Mouse (Mus musculus): ENCODE results near the gene Pgbd5. TPM values are rescaled to one million over a fixed set of nuclear protein-coding genes. Genes with fewer than 3 reads are reported as not detected.
"Not testable (repeated sequence)": the region's sequence is repeated elsewhere in the genome, so short reads cannot be mapped to it uniquely, and the experiment has no call there.

Pgbd5 gene
- total RNA-seq, 2 experiments from 2014 or later: 0.15 to 0.50 TPM

DNA sequence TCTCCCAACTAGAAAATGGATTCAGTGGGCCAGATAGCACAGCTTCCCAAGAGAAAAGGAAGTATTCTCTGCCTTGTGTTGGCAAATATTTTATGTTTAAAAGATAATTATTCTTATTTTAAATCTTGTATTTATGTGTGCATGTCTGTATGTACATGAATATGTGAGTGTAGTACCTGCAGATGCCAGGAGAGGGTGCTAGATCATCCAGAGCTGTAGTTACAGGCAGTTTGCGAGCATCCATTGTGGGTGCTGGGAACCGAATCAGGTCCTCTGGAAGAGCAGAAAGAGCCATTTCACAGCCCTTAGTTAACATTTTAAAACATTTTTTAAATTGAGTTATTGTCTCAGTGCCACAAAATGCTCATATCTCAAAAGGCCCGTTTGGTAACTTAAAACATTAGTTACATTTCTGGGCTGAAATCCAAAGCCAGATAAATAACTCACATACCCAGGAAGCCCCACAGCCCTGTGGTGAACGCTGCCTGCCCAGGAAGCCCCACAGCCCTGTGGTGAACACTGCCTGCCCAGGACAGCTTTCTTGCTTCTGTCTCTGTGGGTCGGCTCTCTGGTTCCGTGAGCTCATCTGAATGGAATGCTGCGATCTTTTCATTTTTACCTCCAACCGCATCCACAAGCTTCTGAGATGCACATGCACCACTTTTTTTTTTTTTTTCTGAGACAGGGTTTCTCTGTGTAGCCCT, 10.9 kb upstream of the Pgbd5 start:
- peak; percentile 40 for TF ChIP-seq CTCF (IDR thresholded peaks at IDR 0.05)
- intact Hi-C loops (cut with DNase I): no loop called here
- DNase-seq: no peak

DNA sequence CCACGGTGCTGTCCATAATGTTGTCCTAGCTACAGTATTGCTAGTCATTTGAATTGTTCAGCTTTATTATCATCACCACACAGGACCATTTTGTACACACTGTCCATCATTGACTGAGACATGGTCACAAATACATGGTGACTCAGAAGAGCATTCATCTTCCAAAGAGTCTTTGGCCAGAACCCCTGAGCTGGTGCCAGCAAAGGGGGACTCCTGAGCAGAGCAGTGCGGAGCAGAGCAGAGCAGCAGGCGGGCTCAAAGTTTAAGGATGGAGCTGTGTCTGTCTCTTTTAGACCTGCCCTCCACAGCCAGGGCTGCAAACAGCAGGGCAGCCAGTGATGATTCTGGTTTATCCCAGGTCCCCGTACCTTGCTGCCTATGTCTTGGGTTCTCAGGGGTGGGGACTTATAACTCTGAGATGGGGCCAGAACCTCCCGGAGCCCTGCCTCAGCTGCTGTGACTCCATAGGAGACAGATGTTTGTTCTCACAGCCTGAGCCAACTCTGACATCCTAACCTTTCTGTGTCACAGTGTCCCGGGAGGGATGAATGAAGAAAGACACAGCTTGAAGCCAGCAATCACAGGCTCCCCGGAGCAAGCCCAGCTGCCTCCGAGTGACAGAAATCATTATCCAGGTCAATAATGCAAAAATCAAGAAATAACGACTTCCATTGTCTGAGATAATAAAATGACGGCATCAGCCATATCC, 9.7 kb upstream of the Pgbd5 start:
- intact Hi-C loops (cut with DNase I): no loop called here
- DNase-seq: no peak
- Histone ChIP-seq H3K27ac (no peak overlapping the region), H3K4me3 (no peak overlapping the region)
- no peak for TF ChIP-seq CTCF (IDR thresholded peaks at IDR 0.05)

More for the DNA sequence above, 10.9 kb upstream of the Pgbd5 start:
- Histone ChIP-seq H3K4me3 (no peak overlapping the region), H3K27ac (no peak overlapping the region)

DNA sequence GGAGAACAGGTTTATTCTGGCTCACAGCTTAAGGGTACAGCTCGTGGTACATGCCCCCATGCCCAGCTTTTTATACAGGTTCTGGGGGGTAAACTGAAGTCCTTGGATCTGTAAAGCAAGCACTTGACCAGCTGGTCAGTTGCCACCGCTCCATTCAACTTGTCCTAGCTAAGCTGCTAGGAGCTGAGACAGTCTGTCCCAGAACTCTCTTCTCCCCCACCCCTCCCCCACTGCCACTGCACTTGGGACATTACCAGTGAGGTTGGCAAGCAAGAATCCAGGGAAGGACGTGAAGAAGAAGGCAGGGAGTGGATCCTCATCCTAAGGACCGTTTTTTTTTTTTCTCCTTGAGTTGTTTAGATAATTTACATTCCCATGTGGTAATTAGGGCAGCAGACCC, 2.7 kb downstream of the Pgbd5 start:
- intact Hi-C loops (cut with DNase I): no loop called here
- no peak overlapping the region for H3K4me3 ChIP-seq
- no peak for TF ChIP-seq CTCF (IDR thresholded peaks at IDR 0.05)
- DNase-seq: no peak
- H3K27ac ChIP-seq: no peak overlapping the region

DNA sequence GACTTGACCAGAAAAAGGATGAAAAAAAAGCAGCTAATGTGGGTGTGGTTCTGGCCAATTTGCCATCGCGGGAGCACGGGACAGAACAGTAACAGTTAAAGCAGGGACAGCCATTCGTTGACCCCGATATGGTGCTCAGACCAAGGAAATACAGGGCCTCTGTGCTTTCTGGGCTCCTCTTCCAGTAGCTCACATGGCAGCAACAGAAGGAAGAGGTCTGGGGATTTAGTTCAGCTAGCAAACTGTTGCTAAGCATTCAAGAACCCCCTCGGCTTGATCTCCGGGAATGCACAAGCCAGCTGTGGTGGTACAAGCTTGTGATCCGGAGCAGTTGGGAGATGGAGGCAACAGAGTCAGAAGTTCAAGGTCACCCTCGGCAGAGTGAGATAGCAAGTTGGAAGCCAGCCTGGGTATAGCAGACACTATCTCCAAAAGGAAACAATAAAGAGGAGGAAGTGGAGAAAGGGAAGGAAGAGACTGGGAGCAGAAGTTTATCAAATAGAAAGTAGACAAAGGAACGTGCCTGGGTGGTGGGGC, 3.7 kb downstream of the Pgbd5 start:
- intact Hi-C loops (cut with DNase I): no loop called here
- Histone ChIP-seq H3K4me3 (no peak overlapping the region), H3K27ac (no peak overlapping the region)
- DNase-seq: no peak
- TF ChIP-seq CTCF (IDR thresholded peaks at IDR 0.05): no peak

DNA sequence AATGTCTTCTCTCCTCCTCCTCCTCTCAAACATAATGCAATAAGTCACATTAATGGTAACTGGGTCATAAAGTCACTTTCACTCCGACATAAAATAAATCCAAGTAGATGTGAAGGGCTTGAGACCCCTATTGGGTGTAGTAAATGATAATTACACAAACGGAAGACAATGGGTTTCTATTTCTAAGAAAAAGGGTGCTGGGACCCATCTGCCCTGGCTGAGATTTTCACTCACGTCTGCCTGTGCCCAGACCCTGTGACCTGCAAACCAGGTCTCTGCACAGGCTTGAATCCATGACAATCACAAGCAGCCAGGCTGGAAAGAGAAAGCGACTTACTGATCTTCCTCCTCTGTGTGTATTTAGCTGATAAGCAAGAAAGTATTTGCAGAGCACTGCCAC, 4.3 kb downstream of the Pgbd5 start:
- H3K4me3 ChIP-seq: no peak overlapping the region
- no peak overlapping the region for H3K27ac ChIP-seq
- TF ChIP-seq CTCF (IDR thresholded peaks at IDR 0.05): no peak
- DNase-seq: no peak
- intact Hi-C loops (cut with DNase I): no loop called here

DNA sequence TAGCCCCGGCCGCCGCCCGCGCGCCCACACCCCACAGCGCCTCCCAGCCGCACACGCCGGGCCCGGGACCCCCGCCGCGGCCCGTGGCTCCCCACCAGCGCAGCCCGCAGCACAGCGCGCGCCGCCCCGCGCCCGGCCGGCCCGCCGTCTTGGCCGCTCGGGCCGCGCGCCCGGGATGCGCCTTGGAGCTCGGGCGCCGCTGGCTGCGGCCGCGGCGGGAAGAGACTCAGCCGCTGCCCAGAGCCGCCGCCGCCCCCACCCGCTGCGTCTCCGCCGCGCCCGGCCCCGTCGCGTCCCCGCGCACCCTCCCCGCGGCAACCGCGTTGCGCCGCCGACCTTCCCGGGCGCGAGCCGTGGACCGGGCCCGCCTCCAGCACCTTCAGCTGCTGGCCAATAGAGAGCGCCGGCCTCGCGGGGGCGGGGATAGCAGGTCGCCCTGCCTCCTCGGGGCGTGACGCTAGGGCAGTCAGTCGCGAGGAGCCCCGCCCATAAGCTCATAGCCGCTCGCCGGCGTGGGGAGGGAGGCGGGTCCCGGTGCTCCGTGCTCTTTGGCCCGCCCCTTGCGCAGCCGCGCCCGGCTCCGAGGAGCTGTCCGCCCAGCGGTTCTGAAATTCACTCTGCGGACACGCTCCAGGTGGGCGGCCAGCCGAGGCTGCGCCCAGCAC, 5.2 kb downstream of the Pgbd5 start:
- TF ChIP-seq CTCF (IDR thresholded peaks at IDR 0.05): no peak
- intact Hi-C loops (cut with DNase I): no loop called here
- DNase-seq: peak; percentile 98
- Histone ChIP-seq H3K27ac (no peak overlapping the region), H3K4me3 (peak overlapping the region; percentile 72)

DNA sequence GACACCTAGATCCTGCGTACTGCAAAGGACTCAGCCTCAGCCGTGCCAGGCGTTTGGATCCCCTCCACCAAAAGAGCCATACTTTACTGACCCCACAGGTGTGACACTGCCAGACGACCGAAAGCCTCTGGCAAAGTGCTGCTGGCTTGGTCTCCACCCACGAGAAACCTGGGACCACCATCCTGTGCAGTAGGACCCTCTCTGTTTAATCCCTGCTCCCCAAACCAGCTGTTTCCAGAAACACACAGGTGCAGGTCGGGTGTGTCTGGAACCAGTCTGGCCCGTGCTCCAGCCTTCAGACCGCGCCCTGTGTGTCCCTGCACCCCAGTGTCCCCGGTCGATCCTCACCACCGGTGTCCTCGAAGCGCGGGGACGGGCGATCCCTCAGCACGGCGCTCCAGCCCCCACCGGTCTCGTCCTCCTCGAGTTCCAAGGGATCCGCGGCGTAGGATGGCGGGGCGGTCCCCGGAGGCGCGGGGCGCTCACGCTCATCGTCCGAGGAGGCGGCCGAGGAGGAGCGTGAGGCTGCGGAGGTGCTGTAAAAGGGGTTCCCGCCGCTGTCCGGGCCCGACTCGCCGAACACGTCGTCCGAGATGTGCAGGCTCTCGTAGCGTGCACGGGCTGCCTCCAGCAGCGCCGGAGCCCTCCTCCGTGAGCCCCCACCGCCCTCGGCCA, 5.9 kb downstream of the Pgbd5 start:
- intact Hi-C loops (cut with DNase I): no loop called here
- Histone ChIP-seq H3K4me3 (peak overlapping the region; percentile 72), H3K27ac (no peak overlapping the region)
- DNase-seq: peak; percentile 22
- TF ChIP-seq CTCF (IDR thresholded peaks at IDR 0.05): no peak

DNA sequence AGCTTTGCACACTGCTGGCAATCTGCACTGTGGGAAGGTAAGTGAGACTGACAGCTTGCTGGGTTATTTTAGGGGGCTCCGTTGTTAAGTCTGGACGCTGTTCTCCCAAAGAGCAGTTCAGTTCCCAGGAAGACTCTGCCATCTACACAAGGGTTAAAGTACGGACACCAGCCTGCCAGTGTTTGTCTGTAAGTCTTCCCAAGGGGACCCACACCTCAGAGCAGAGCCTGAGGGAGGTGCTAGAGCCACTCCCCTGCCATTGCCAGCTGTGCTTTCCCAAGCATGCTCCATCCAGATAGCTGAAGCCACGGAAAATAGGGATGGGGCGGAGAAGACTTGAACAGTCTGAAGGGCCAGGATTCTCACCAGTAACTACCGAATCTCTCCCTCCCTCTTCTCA, 8.6 kb downstream of the Pgbd5 start:
- intact Hi-C loops (cut with DNase I): no loop called here

DNA sequence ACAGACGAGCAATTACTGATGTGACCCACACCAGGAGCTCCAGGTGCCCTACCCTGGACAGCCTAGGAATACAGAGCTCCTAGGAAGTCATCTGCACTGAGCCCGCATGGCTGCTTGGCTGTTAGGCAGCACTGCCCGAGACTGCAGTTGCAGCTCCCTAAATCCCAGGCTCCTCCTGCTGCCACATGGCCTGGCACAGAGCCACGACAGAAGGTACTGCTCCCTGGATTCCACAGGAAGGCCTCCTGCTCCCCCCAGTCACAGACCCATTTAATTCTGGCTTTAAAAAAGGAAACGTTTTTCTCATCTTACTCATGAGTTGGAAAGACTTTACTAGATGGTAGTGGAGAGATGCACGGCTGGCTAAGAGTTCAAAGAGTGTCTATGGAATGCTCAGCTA, 10.0 kb downstream of the Pgbd5 start:
- no peak overlapping the region for H3K4me3 ChIP-seq
- TF ChIP-seq CTCF (IDR thresholded peaks at IDR 0.05): no peak
- H3K27ac ChIP-seq: no peak overlapping the region
- no peak for DNase-seq
- intact Hi-C loops (cut with DNase I): no loop called here

More for the DNA sequence above, 8.6 kb downstream of the Pgbd5 start:
- DNase-seq: no peak
- Histone ChIP-seq H3K27ac (no peak overlapping the region), H3K4me3 (no peak overlapping the region)
- TF ChIP-seq CTCF (IDR thresholded peaks at IDR 0.05): no peak

DNA sequence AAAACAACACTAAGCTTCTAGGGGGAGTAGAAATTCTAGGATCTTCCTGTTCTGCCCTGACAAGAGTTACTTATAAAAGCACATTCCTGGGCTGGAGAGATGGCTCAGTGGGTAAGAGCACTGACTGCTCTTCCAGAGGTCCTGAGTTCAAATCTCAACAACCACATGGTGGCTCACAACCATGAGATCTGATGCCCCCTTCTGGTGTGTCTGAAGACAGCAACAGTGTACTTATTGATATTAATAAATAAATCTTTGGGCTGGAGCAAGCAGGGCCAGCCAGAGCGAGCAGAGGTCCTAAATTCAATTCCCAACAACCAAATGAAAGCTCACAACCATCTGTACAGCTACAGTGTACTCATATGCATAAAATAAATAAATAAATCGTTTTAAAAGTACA, 10.7 kb downstream of the Pgbd5 start:
- DNase-seq; H3K27ac ChIP-seq; H3K4me3 ChIP-seq; intact Hi-C loops (cut with DNase I): not testable (repeated sequence)

DNA sequence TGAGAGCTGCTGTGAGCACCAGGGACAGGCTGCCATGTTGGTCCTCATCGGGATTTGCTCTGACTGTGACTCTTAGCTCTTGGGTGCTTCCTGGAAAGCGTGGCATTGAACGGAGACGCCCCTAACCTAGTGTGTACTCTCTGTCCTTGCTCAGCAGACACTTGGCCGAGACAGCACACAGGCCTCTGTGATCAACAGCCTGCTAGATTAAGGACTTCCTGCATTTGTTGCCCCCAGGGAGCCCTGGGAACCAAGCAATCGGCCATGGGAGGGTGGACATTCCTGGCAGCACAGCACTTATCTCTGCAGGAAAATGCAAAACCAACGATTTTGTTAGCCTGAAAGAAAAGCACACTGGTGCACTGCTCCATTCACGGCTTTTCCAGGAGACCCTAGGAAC, 18.0 kb downstream of the Pgbd5 start:
- no peak for TF ChIP-seq CTCF (IDR thresholded peaks at IDR 0.05)
- Histone ChIP-seq H3K27ac (no peak overlapping the region), H3K4me3 (no peak overlapping the region)
- no peak for DNase-seq
- intact Hi-C loops (cut with DNase I): no loop called here

DNA sequence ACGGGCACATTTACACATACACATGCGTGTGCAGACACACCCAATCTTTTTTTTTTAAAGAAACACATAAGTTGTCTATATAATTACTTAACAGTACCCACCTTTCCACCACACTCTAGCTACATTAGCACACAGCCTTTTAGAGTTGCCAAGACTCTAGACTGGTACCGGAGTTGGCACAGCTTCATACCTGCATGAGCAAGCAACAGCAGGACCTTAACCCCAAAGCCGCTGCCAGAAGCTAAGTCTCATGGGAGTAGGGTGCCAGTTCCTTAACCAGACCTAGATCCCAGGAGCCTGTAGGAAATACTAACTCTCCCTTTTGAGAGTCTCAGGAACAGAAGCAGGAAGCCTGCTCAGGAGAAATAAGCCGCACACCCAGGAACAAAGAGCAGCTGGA, 20.5 kb downstream of the Pgbd5 start:
- no peak for DNase-seq
- no peak overlapping the region for H3K27ac ChIP-seq
- TF ChIP-seq CTCF (IDR thresholded peaks at IDR 0.05): no peak
- no peak overlapping the region for H3K4me3 ChIP-seq
- intact Hi-C loops (cut with DNase I): no loop called here

DNA sequence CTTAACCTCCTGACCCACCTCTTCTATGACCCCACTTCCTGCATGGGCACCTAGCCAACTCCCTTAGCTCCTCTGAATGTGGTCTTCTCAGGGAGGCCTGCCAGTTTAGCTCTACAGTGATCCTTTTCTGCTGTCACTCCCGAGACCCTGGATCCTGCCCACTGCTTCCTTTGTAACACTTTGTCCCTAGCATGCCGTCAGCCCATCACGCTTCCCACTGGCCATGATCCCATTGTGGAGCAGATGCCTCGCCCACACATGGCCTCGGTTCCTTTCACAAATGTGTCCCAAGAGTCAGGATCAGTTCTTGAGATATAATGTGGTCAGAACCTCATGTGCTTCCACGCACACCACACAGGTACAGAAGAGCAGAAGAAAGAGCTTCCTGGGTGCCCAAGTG, 21.3 kb downstream of the Pgbd5 start:
- TF ChIP-seq CTCF (IDR thresholded peaks at IDR 0.05): no peak
- H3K4me3 ChIP-seq: no peak overlapping the region
- intact Hi-C loops (cut with DNase I): no loop called here
- H3K27ac ChIP-seq: no peak overlapping the region
- DNase-seq: no peak

Data from gastrocnemius, adult 2 months (tissue).